Mouse (Mus musculus) layer of hippocampus, adult 9-11 months (tissue): ENCODE measurements around the gene Cpm.

Experiments
- DNase-seq: peaks from one replicate; pipeline ENCODE4 v3.0.0; 2022

Gene Cpm

DNA sequence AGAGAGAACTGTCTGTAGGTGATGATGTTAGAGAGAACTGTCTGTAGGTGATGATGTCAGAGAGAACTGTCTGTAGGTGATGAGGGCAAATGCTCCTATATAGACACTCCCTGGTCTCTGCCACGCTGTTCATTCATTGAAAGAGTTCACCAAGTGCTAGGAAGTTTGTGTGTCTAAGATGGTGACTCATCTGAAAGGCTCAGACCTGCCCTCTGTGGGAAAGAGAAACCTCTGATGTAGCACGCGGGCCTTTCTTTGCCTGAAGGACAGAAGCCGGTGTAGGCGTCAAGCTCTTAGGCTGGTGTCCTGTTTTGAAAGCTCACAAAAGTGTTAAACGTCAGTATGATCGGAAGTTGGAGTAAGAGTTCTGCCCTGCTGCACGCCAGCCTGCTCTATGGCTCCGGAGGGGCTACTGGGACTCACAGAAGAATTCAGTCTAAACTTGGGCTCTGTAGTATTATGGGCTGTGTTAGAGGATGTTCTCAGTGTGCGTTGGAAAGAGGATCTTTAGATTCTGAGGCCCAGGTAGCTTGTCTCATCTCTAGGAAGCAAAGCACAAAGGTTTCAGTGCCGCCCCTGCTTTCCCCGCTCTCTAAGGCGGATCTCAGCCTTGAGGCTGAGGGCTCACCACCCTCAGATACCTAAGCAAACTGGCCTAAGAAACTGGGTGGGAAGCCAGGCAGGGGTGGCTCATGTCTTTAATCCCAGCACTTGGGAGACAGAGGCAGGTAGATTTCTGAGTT is 48.4 kb downstream of the Cpm start:
- DNase-seq, result no peak

DNA sequence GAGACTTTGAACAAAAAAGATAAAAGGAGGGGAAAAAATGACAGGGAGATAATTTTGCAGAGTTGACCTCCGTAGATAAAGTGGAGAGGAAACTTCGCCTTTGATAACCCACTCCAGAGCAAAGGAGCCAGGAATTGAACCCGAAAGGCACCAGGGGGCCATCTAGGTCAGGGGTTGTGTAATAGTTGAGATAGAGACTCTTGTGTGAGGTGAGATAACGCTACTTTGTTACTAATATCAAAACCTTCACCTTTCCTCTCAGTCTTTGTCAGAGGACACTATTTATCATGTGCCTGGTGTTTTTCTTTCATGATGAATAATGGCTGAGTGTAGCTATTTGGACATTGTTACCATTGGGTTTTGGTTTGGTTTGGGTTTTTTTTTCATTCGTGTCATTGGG is 49.1 kb downstream of the Cpm start:
- DNase-seq, result no peak

DNA sequence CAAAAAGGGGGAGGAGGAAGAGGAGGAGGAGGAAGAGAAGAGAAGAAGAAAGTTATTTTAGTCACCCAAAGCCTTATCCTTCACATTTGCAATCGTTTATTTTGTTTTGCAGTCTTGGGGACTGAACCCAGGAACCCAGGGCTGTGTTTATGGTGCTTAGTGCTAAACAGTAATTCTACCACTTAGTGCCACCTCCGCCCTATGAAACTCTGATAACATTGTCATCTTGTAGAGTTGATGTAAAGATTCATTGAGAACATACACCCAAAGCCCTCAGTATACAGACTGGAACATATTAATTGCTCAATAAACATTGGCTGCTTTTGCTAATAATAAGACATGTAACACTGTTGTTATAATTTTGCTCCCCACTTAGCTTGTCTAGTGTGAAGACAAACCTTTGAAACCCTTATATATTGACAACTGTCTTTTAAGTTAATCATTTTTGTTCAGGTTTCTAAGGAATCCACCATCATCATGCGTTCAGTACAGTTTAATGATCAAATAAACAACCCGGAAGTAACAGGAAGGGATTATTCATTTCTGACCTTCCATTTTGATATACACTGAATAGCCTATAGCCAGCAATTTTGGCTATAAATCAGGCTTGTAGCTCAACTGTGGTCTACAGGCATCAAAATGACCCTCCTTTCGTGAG is 49.9 kb downstream of the Cpm start:
- DNase-seq, result no peak

DNA sequence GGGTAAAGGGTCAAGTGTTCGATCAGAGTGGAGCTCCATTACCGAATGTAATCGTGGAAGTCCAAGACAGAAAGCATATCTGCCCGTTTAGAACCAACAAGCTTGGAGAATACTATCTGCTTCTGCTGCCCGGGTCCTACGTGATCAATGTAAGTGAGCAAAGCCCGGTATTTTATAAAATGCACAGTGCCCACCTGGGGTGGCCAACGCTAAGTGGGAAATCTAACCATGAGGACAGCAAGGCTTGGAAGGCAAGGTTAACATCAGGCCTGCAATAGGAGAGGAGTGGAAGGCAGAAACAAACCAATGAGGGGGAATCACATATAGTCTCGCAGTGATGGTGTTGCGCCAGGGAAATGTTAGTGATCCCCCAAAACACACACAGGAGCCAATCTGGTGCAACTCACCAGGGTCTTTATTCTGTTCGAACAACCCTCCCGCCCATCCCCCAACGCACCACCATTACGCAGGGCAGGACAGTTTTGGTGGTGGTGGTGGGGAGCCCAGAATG is 50.7 kb downstream of the Cpm start:
- DNase-seq, result no peak

DNA sequence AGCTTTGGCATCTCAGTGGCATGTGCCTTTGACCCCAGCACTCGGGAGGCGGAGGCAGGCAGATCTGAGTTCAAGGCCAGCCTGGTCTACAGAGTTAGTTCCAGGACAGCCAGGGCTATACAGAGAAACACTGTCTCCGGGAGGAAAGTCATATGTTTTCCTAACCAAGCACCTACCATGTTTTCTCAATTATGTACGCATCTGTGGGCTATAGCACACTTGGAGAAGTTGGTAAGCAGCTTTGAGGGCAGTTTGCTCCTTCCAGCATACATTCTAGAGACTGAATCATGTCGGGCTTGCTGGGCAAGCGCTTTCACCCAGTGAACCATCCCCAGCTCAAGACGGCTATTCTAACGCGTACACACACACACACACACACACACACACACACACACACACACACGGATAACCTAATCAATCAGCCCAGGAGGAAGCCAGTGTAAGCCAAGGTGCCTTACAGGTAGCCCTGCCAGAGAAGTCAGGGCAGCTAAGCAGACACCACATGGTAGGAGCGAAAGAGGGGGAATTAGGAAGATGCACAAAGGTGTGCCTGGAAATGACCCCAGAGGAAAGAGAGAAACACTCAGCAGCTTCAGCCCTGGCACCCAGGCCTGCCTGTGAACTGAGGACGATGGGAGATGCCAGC is 51.7 kb downstream of the Cpm start:
- no peak for DNase-seq

DNA sequence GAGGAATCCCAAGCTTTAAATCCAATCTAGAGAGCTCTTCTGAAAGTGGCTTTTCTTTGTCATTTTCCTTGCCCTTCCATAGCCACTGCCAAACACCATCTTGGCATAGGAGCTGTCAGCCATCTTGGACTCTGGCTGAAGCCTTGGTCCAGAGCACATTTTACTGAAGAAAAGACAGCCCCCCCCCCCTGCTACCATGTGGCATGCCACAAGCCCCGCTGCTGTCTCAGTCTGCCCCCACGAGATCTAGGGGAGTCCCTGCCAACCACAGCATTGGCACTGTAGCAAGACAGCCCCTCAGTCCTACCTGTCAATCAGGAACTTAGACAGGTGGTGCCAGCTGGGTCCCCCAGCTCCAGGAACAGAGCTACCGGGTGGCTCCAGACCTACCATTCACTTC is 52.2 kb downstream of the Cpm start:
- DNase-seq, result no peak

DNA sequence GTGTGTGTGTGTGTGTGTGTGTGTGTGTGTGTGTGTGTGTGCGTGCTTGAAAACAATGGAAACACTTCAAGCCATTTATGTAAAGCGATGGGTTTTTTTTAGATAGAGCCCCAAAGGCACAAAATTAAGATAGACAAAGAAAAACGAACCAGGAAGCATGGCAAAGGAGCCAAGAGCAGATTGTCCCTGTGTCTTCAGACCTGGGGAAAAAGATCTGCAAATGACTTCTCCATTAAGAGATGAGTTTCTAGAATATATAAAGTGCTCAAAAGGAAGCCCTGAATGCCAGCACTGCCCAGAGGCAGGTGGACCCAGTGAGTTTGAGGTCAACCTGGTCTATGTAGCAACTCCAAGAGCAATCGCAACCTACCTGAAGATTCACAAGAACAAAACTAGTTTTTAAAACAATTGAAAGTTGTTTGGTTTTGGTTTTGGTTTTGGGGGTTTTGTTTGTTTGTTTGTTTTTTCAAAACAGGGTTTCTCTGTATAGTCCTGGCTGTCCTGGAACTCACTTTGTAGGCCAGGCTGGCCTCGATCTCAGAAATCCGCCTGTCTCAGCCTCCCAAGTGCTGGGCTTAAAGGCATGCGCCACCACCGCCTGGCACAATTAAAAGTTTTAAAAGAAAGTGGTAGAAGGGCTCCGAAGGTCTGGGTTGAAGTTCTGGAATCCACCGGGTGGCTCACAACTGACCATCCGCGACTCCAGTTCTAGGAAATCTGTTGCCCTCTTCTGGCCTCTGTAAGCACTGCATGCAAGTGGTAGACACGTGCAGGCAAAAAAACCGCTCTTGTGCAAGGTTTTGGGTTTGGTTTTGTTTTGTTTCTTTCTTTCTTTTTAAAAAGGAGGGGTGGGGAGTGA is 52.9 kb downstream of the Cpm start:
- DNase-seq, result no peak

DNA sequence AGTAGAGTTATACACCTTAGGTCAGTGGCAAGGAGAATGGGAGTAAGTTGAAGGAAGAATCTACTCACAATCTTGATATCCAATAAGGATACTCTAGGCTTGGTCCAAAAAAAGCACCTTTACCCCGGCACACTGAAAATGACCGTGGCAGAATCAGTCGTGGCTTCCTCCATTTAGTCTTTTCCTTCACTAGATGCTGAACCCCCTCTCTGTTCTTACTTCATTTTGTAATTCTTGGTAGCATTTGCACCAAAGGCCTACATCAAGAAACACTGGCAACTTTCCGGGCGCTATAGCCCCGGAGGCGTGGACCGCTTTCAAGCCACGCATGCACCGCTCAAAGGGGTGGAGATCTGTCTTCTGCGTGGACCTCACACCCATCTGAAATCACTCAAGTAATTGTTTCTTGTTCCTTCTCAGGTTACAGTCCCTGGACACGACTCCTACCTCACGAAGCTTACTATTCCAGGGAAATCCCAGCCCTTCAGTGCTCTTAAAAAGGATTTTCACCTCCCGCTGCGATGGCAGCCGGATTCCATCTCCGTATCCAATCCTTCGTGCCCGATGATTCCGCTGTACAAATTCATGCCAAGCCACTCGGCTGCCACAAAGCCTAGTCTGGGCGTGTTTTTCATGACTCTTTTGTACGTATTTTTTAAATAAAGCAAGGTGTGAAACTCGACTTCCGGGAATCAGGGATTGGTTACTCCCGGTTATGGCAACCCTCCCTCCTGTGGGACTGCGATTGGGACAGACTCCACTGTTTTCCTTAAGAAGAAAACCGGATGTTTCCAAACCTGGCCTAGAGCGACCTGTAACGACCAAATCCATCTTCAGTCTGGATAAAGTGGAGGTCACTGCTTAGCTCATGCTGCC is 53.8 kb downstream of the Cpm start:
- DNase-seq, result no peak

DNA sequence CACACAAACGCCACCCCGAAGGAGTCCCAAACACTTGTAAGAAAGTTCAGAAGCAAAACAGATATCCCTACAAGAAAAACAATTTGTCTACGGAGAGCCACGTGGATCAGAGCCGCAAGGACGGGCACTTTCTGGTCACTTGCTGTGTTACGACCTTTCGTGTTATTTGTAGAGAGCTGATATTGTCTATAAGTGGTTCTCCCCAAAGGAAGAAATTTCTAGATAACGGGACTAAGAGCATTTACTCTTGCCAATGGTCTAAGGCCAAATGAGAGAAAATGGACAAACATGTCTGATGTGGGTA is 54.4 kb downstream of the Cpm start:
- DNase-seq, result no peak

DNA sequence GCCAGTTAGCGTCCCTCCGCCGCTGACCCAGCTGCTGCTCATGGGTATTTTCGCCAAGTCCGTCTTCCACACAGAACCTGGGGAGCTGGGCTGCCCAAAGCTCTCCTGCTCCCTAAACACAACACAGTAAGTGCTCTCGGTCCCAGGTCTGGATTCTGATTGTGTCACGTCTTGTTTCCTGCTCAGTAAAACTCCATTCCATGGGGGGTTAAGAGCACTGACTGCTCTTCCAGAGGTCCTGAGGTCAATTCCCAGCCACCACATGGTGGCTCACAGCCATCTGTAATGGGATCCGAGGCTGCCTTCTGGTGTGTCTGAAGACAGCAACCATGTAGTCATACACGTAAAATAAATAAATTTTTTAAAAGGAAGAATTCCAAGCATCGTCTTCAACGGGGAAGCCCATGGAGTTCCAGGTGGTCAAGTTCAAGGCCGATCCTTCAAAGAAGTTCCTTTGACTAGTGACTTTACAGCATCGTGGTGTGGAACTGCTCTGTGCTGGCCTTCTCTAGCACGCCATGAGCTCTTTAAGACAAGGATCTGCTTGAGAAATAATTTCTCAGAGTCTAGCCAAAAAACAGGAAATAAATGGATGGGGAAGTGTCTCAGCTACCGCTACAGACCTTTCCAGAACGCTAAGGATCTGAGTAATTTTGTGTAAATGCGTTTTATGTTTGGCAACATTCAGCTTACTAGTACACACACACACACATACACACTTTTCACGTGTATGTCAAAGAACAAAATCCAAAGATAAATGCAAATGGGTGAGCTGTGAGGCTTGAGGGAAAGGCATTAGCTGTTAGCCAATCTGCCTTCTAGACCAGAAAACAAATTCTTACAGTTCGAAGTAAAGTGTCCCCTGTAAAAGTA is 55.2 kb downstream of the Cpm start:
- DNase-seq, result no peak

DNA sequence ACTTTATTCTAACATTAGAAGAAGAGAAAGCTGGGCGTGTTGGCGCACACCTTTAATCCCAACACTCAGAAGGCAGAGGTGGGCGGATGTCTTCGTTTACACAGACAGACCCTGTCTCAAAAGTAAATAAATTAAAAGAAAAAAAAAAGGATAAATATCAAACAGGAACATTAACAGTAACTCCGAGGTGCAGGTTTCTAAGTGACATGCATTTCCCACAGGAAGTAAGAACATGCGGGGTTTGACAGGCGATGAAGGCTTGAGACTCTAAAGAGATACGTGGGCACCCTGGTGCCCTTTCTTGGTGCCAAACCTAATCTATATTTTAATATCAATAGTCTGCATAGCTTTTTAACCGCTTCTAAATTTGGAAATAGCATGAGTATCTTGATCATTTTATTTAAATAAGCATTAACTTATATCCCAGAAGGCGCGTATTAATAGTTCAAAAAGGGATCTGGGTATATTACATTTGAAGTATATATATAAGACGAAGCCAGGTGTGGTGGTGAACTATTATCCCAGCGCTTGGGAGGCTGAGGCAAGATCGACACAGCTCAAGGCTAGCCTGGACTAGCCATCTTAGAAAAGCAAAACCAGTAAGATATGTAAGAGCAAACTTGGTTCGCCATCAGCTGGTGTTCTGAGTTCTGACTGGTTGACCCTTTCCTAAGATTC is 56.0 kb downstream of the Cpm start:
- DNase-seq, result no peak

DNA sequence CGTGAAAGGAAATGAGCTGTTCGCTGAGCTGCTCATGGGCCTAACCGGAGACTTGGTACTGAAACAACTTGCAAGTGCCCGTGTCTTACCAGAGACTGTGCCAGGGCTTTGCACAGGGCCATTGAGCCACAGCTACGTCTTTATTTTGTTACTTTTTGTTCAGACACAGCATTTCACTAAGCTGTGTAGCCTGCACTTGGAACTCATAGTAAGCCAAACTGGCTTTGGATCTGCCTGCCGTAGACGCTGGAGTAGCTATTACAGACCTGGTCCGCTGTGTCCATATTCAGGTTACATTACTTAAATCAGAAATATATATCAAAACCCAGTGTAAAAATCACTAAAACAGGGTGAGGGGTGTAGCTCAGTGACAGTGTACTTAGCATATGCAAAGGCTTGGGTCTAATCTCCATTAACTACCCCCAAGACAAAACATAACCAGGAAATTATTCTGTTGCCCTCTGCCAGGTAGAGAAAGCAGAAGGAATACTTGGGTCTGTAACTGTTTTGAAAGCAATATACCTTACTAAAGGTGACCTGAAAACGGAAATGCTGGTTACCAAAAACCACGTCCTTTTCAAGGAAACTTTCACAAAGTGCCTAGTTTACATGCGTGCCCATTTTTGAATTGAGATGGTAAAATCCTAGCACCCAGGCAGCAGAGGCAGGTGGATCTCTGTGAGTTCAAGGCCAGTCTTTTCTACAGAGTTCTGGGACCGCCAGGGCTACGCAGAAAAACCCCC is 56.7 kb downstream of the Cpm start:
- no peak for DNase-seq

DNA sequence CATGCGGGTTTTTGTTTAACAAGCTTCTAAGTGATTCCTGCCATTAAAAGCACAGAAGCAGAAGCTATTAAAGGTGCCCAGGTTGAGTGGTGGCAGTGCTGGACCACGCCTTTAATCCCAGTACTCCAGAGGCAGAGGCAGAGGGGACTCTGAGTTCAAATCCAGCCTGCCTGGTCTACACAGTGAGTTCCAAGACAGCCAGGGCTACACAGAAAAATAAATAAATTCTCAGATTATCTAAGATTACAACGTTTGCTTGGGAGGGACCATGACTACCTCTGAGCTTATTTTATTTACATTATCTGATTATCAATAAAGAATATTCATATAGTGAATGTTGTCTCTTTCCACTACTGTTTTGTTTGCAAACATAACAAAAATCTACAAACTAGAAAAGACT is 57.7 kb downstream of the Cpm start:
- DNase-seq, result no peak

DNA sequence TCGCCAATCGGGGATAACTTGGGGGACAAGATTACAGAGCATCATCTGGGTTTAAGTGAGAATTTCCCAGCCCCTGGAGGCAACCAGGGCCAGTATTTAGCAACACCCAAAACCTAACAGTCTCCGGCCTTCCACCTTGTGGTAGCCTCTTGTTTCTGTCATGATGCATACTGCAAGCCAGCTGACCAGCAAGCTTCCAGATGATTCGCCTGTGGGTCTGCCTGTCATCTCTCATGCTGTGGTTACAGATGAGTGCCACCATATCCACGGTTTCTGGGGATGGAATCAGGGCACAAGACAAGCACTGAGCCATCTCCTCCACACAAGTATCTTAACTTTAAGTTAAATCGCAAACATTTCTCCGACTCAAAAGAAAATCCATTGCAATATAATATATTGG is 58.3 kb downstream of the Cpm start:
- DNase-seq, result no peak

DNA sequence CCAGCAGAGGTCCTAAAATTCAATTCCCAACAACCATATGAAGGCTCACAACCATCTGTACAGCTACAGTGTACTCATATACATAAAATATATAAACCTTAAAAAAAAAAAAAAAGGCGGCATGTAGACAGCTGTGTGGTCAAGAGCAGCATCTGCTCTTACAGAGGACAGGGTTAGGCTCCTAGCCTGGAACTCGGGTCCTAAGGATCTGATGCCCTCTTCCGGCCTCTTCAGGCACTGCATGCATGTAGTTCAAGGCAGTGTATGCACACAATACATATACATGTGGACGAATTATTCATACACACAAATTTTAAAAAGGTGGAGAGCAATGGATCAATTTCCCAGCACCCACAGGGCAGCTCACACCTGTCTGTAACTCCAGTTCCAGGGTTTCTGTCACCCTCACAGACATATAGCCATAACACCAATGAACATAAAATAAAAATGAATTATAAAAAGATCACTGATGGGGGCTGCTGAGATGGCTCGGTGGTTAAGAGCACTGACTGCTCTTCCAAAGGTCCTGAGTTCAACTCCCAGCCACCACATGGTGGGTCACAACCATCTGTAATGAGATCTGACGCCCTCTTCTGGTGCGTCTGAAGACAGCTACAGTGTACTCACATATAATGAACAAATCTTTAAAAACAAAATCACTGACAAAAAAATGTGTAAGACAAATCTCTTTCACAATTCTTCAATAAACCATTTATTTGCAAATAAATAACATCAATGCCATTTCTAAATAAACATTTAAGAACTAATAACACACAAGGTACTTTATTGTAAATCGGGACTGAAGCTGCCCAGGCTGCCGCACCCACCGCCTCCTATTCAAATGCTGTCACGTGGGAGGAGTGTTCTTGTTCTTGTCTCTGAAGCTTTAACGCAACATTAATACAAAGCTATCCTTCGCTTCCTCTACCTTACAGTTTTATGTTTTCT is 59.2 kb downstream of the Cpm start:
- no peak for DNase-seq

DNA sequence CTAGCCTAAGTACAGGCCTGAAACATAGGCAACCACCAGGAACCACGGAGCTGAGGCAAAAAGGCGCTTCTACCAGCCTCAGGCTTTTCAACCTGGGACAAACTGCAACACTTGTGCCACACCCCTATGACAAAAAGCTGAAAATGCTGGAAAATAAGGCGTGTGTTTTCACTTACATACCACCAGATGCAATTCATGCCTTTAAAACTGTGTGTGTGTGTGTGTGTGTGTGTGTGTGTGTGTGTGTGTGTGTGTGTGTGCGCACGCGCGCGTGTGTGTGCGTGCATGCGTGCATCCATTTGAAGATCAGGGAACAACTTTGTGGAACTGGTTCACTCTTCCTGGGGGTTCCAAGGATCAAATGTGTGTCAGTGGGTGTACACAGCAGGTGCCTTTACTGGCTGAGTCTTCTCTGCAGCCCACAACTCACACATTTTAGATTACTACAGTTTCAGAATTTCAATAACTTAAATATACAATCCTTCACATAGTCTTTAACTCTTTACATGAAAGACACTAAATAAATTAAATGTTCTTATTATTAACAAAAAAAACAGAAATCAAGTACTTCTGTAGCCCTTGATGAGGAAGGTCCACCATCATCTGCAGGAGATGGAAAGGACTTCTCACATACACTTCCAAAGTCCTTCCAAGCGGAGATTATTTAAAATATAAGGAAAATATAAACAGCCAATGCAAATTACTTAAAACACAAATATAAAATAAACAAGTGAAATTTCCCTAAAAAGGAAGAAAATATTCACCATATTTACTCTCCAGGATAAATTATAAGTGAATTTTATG is 60.2 kb downstream of the Cpm start:
- no peak for DNase-seq

DNA sequence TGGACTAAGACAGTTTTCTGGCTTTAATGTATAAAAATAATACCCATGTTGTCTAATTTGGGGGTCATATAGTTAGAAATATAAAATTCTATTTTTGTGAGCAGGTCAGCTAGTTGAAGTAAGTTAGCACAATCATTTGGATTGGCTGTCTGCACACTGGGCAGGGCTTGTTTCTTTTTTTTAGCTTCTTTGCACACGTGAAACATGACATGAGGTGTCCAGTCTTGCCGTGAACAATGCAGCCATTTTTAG is 60.7 kb downstream of the Cpm start:
- no peak for DNase-seq

DNA sequence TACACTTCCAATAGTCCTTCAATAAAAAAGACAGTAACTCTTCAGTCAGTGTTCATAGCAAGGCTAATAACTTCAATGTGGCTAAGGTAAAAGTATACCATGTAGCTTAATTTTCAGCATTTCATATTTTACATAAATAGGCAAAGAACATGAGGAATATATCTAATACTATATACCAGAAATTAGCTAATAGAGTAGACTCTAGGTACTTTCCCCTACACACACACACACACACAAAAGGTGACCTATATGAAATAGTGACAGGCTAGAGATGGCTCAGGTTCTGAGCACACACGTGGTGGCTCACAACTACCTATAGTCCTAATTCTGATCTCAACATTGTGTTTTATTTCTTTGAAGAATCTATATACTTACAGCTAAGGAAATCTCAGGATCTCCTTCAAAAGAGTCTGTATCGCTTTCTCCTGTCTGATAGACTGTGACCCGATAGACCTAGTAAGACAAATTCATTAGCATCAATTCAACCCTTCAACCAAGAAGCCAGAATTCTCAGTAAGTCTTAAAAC is 61.5 kb downstream of the Cpm start:
- no peak for DNase-seq
